Mouse (Mus musculus) cerebellum, adult 18-20 months (tissue): ENCODE data around the gene Rgs2.

Experiments used
- DNase-seq, 2 experiments: peaks; one replicate each; pipeline ENCODE4 v3.0.0; 2021

Gene Rgs2

GRCm38 (mm10) chr1:144003904-144004740 lies at the start of gene Rgs2:
TSS of gene Rgs2 (minus strand) at chr1:144004161.
- DNase-seq, result peak; percentile 94 to 98

- no peak for DNase-seq
Observed at GRCm38 (mm10) chr1:144053401-144053800, 49.4 kb upstream of the Rgs2 start.

GRCm38 (mm10) chr1:144041826-144042225 lies 37.9 kb upstream of the Rgs2 start:
- no peak for DNase-seq

GRCm38 (mm10) chr1:144033498-144033897 lies 29.5 kb upstream of the Rgs2 start:
- no peak for DNase-seq

GRCm38 (mm10) chr1:144030499-144030898 lies 26.5 kb upstream of the Rgs2 start:
- DNase-seq, result no peak

- DNase-seq, result no peak
Observed at GRCm38 (mm10) chr1:144029679-144030078, 25.7 kb upstream of the Rgs2 start.

GRCm38 (mm10) chr1:144018417-144018958 lies 14.5 kb upstream of the Rgs2 start:
- peak; percentile 11 to 21 for DNase-seq

GRCm38 (mm10) chr1:144013913-144014312 lies 10.0 kb upstream of the Rgs2 start:
- DNase-seq, result no peak

- DNase-seq, result no peak
Observed at GRCm38 (mm10) chr1:144007341-144007740, 3.4 kb upstream of the Rgs2 start.

- peak; percentile 47 to 52 for DNase-seq
Observed at GRCm38 (mm10) chr1:144006542-144006941, 2.6 kb upstream of the Rgs2 start.

- no peak for DNase-seq
Observed at GRCm38 (mm10) chr1:144005648-144006047, 1.7 kb upstream of the Rgs2 start.

- DNase-seq, result peak; percentile 9 to 43
Observed at GRCm38 (mm10) chr1:144004741-144005140, 780 bp upstream of the Rgs2 start.

- DNase-seq, result peak; percentile 21 to 47
Observed at GRCm38 (mm10) chr1:144003416-144003815, 545 bp downstream of the Rgs2 start.

- DNase-seq, result no peak
Observed at GRCm38 (mm10) chr1:144002715-144003066, 1.3 kb downstream of the Rgs2 start.

GRCm38 (mm10) chr1:144002036-144002714 lies 1.8 kb downstream of the Rgs2 start:
- DNase-seq, result no peak

GRCm38 (mm10) chr1:144000246-144000645 lies 3.7 kb downstream of the Rgs2 start:
- DNase-seq, result no peak

- no peak for DNase-seq
Observed at GRCm38 (mm10) chr1:143999371-143999920, 4.5 kb downstream of the Rgs2 start.

- DNase-seq, result no peak
Observed at GRCm38 (mm10) chr1:143993026-143993425, 10.9 kb downstream of the Rgs2 start.

- DNase-seq, result no peak
Observed at GRCm38 (mm10) chr1:143992528-143992927, 11.4 kb downstream of the Rgs2 start.

- DNase-seq, result no peak
Observed at GRCm38 (mm10) chr1:143990263-143990662, 13.7 kb downstream of the Rgs2 start.

- no peak for DNase-seq
Observed at GRCm38 (mm10) chr1:143989773-143990172, 14.2 kb downstream of the Rgs2 start.

- DNase-seq, result no peak
Observed at GRCm38 (mm10) chr1:143988756-143989155, 15.2 kb downstream of the Rgs2 start.

GRCm38 (mm10) chr1:143984988-143985625 lies 18.9 kb downstream of the Rgs2 start:
- DNase-seq, result no peak
